Mouse (Mus musculus): ENCODE data around the gene Tufm.

Gene Tufm

GRCm38 (mm10) chr7:126502751-126503150 is 15.6 kb downstream of the Tufm start:
- DNase-seq, result no peak

GRCm38 (mm10) chr7:126503273-126503878 is 16.2 kb downstream of the Tufm start, which contains the start of gene Atxn2l:
TSS of gene Atxn2l (minus strand) at chr7:126503437.
- DNase-seq, result peak; percentile 99

- peak; percentile 64 for DNase-seq
These were observed 17.8 kb downstream of the Tufm start for GRCm38 (mm10) chr7:126504913-126505312.

- DNase-seq, result no peak
These were observed 20.1 kb downstream of the Tufm start for GRCm38 (mm10) chr7:126507126-126507778.

- no peak for DNase-seq
These were observed 24.1 kb downstream of the Tufm start for GRCm38 (mm10) chr7:126511287-126511686.

- DNase-seq, result no peak
These were observed 31.2 kb downstream of the Tufm start for GRCm38 (mm10) chr7:126518261-126518941.

GRCm38 (mm10) chr7:126519513-126519912 is 32.4 kb downstream of the Tufm start:
- DNase-seq, result no peak

- no peak for DNase-seq
These were observed 36.2 kb downstream of the Tufm start for GRCm38 (mm10) chr7:126523316-126523715.

- DNase-seq, result no peak
These were observed 41.0 kb downstream of the Tufm start for GRCm38 (mm10) chr7:126528166-126528577.

- no peak for DNase-seq
These were observed 46.3 kb downstream of the Tufm start for GRCm38 (mm10) chr7:126533434-126533833.

- no peak for DNase-seq
These were observed 48.6 kb downstream of the Tufm start for GRCm38 (mm10) chr7:126535766-126536165.

- no peak for DNase-seq
These were observed 49.3 kb downstream of the Tufm start for GRCm38 (mm10) chr7:126536466-126536865.

- no peak for DNase-seq
These were observed 50.8 kb downstream of the Tufm start for GRCm38 (mm10) chr7:126537820-126538585.
